In the genomic region with DNA sequence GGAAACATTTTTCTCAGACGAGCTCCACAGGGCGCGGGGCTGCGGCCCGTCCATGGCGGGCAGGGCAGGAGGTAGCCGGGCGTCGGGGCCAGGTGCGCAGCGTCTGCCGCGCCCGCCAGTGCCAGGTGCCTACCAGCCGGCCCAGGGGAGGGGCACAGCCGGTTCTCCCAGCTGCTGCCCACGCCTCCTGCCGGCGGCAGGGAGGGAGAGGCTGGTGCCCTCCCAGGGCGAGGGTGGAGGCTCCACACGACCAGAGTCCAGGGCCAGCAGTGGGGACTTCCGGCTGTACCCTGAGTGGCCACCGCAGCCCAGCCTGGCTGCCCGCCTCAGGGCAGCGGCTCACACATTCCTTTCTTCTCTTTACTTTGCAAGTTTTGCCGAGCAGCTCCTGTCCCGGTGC, we compare ENCODE assay signal across 9 mouse cellular contexts. TPM values are rescaled to one million over a fixed set of nuclear protein-coding genes. Genes with fewer than 3 reads are reported as not detected.
DNase-seq lines count a peak whose midpoint lies in the region; ATAC-seq and TF ChIP-seq lines count a peak whose summit lies in the region.
"Had no signal": no experiment of that assay in that cellular context is flagged by ENCODE, and none has a peak within 500 bp of the region (broad histone marks: within the 10 kb centered on the region; RNA-seq: fewer than 3 reads in every experiment).

No protein-coding gene starts in this region.

- no peak overlapping the region for H3K27ac ChIP-seq in heart, embryonic 14.5 days (replicated peaks in 1 of 2; ENCODE audit: control insufficient read depth in 1 of 2, insufficient read depth in 1 of 2, low read depth in 2 of 2, low read length in 2 of 2)
- H3K27ac ChIP-seq in hindbrain, embryonic 15.5 days (replicated peaks) = no peak overlapping the region
- no peak overlapping the region for H3K27ac ChIP-seq in midbrain, postnatal 0 days (ENCODE audit: low read depth, low read length)

- intact Hi-C loops in heart, postnatal 14 days (cut with DNase I) = no loop called here

- no peak for DNase-seq in heart, postnatal 14 days
- DNase-seq in liver = peak; percentile 23
- no peak for DNase-seq in midbrain, postnatal 0 days (ENCODE audit: low spot score)
- DNase-seq in B cell, adult 2 months = no peak
- DNase-seq in gastrocnemius, adult 8-10 months (ENCODE audit: low spot score in 2 of 2) = no peak

- peak overlapping the region; percentile 54 for H3K4me2 ChIP-seq in heart, embryonic 14.5 days (ENCODE audit: low read length)
- H3K4me2 ChIP-seq in hindbrain, embryonic 15.5 days = peak overlapping the region; percentile 39
- H3K4me2 ChIP-seq in midbrain, postnatal 0 days (ENCODE audit: low read depth, low read length, poor library complexity, severe bottlenecking) = peak overlapping the region; percentile 12; the same call in 1 of the 2 replicates

- 7% methylated on average over 26 of the region's 27 CpGs for WGBS in heart, embryonic 14.5 days
- 11% methylated on average over 16 of the region's 27 CpGs for WGBS in hindbrain, embryonic 15.5 days
- 10% methylated on average over 27 of the region's 27 CpGs for WGBS in midbrain, postnatal 0 days

- H3K4me3 ChIP-seq in heart, embryonic 14.5 days (ENCODE audit: control insufficient read depth in 1 of 2, insufficient read depth in 1 of 2, low read depth in 1 of 2, low read length in 2 of 2) = peak overlapping the region in 1 of 2 experiments; percentile 18; a peak in 2 of 4 replicates
- no peak overlapping the region for H3K4me3 ChIP-seq in hindbrain, embryonic 15.5 days
- no peak overlapping the region for H3K4me3 ChIP-seq in midbrain, postnatal 0 days (ENCODE audit: low read depth, low read length)
- H3K4me3 ChIP-seq: erythroblast, embryonic 14.5 days had no signal

- no peak for TF ChIP-seq CTCF in midbrain, postnatal 0 days (IDR thresholded peaks at IDR 0.05)

- peaks cover 37% of the 10 kb centered on the region for H3K27me3 ChIP-seq in heart, embryonic 14.5 days (ENCODE audit: control insufficient read depth, insufficient read depth, low read length)
- peaks cover 25% of the 10 kb centered on the region; the same call in 1 of the 2 replicates for H3K27me3 ChIP-seq in hindbrain, embryonic 15.5 days
- H3K27me3 ChIP-seq in midbrain, postnatal 0 days (ENCODE audit: insufficient read depth, low read length) = peaks cover 18% of the 10 kb centered on the region

- no peaks in the 10 kb centered on the region for H3K36me3 ChIP-seq in heart, embryonic 14.5 days (ENCODE audit: control insufficient read depth, insufficient read depth, low read length)
- H3K36me3 ChIP-seq in hindbrain, embryonic 15.5 days = no peaks in the 10 kb centered on the region
- no peaks in the 10 kb centered on the region for H3K36me3 ChIP-seq in midbrain, postnatal 0 days (ENCODE audit: insufficient read depth, low read length)

- no peak for ATAC-seq in heart, embryonic 14.5 days (ENCODE audit: insufficient number of reproducible peaks, insufficient read depth, low FRiP score, low read depth)
- ATAC-seq in hindbrain, embryonic 15.5 days (ENCODE audit: low FRiP score, low read depth) = no peak
- no peak for ATAC-seq in midbrain, postnatal 0 days (ENCODE audit: low FRiP score)
- no peak for ATAC-seq in megakaryocyte progenitor cell, adult 5-6 weeks (replicated peaks; ENCODE audit: poor library complexity)

- no peaks in the 10 kb centered on the region for H3K4me1 ChIP-seq in heart, embryonic 14.5 days (ENCODE audit: control insufficient read depth in 2 of 2, insufficient read depth in 2 of 2, low read length in 2 of 2)
- H3K4me1 ChIP-seq in hindbrain, embryonic 15.5 days (replicated peaks) = peaks cover 9% of the 10 kb centered on the region
- no peaks in the 10 kb centered on the region for H3K4me1 ChIP-seq in midbrain, postnatal 0 days (ENCODE audit: insufficient read depth, low read length)

- H3K9me3 ChIP-seq in heart, embryonic 14.5 days (ENCODE audit: control insufficient read depth, low read length) = no peaks in the 10 kb centered on the region
- no peaks in the 10 kb centered on the region for H3K9me3 ChIP-seq in hindbrain, embryonic 15.5 days
- H3K9me3 ChIP-seq in midbrain, postnatal 0 days (ENCODE audit: low read length) = no peaks in the 10 kb centered on the region

- H3K9ac ChIP-seq in heart, embryonic 14.5 days (ENCODE audit: low read length) = 0 out of 2 replicates have a peak overlapping the region, but pooled peaks have one; percentile 1
- H3K9ac ChIP-seq in hindbrain, embryonic 15.5 days = no peak overlapping the region
- H3K9ac ChIP-seq in midbrain, postnatal 0 days (replicated peaks; ENCODE audit: low read length, poor library complexity, severe bottlenecking) = no peak overlapping the region

RNA-seq across cellular contexts. Expression of gene Lmtk3, which starts 24.1 kb away (rescaled TPM):
- polyA plus RNA-seq in heart, embryonic 14.5 days (2014; fragmentation: Nextera tagmentation; extraction: Ambion mirVana) = 0.31 and 1.1 TPM in 2 replicates
- under 1 TPM in 1 of 2 experiments, not detected in 1; 0.12 TPM for total RNA-seq in heart, postnatal 14 days (2021)
- 20.1 and 24.8 TPM in 2 replicates for polyA plus RNA-seq in hindbrain, embryonic 15.5 days (2015; fragmentation: Nextera tagmentation; extraction: Ambion mirVana)
- total RNA-seq in midbrain, postnatal 0 days (2014; rRNA removed) = 170 and 172 TPM in 2 replicates
- 13.7 and 19.1 TPM in 2 replicates for polyA plus RNA-seq in midbrain, postnatal 0 days (2015; fragmentation: Nextera tagmentation; extraction: Ambion mirVana)
- total RNA-seq in megakaryocyte progenitor cell, adult 5-6 weeks (2015) = 0.07 TPM in 2 replicates
- not detected in 2 replicates for total RNA-seq in megakaryocyte progenitor cell, adult 5-6 weeks (2017)
- not detected for total RNA-seq in gastrocnemius, adult 8-10 months (2022)

RNA-seq across cellular contexts. Expression of gene Sult2b1, which starts 25.1 kb away (rescaled TPM):
- polyA plus RNA-seq in heart, embryonic 14.5 days (2014; fragmentation: Nextera tagmentation; extraction: Ambion mirVana) = 0.30 and 0.81 TPM in 2 replicates
- total RNA-seq in heart, postnatal 14 days (2021) = not detected
- polyA plus RNA-seq in hindbrain, embryonic 15.5 days (2015; fragmentation: Nextera tagmentation; extraction: Ambion mirVana) = 6.3 TPM in 2 replicates
- 5.0 and 5.1 TPM in 2 replicates for total RNA-seq in midbrain, postnatal 0 days (2014; rRNA removed)
- polyA plus RNA-seq in midbrain, postnatal 0 days (2015; fragmentation: Nextera tagmentation; extraction: Ambion mirVana) = 5.6 and 6.1 TPM in 2 replicates
- 1.2 and 1.7 TPM in 2 replicates for total RNA-seq in megakaryocyte progenitor cell, adult 5-6 weeks (2015)
- total RNA-seq in megakaryocyte progenitor cell, adult 5-6 weeks (2017) = 1.9 and 6.4 TPM in 2 replicates
- not detected for total RNA-seq in gastrocnemius, adult 8-10 months (2022)
- polyA plus RNA-seq: erythroblast, embryonic 14.5 days had no signal

RNA-seq across cellular contexts. Expression of gene Spaca4, which starts 33.8 kb away (rescaled TPM):
- polyA plus RNA-seq in heart, embryonic 14.5 days (2014; fragmentation: Nextera tagmentation; extraction: Ambion mirVana) = not detected in 2 replicates
- not detected for total RNA-seq in heart, postnatal 14 days (2021)
- not detected in 2 replicates for polyA plus RNA-seq in hindbrain, embryonic 15.5 days (2015; fragmentation: Nextera tagmentation; extraction: Ambion mirVana)
- not detected in 2 replicates for total RNA-seq in midbrain, postnatal 0 days (2014; rRNA removed)
- not detected in 2 replicates for polyA plus RNA-seq in midbrain, postnatal 0 days (2015; fragmentation: Nextera tagmentation; extraction: Ambion mirVana)
- total RNA-seq in megakaryocyte progenitor cell, adult 5-6 weeks (2015) = not detected in 2 replicates
- not detected in 2 replicates for total RNA-seq in megakaryocyte progenitor cell, adult 5-6 weeks (2017)
- total RNA-seq in gastrocnemius, adult 8-10 months (2022) = not detected
- polyA plus RNA-seq: erythroblast, embryonic 14.5 days had no signal

RNA-seq across cellular contexts. Expression of gene Fam83e, which starts 38.4 kb away (rescaled TPM):
- polyA plus RNA-seq in heart, embryonic 14.5 days (2014; fragmentation: Nextera tagmentation; extraction: Ambion mirVana) = 0.16 and 0.31 TPM in 2 replicates
- total RNA-seq in heart, postnatal 14 days (2021) = under 1 TPM; 0.17 to 0.24 TPM
- polyA plus RNA-seq in hindbrain, embryonic 15.5 days (2015; fragmentation: Nextera tagmentation; extraction: Ambion mirVana) = 0.38 and 0.57 TPM in 2 replicates
- 0.14 TPM in 1 of 2 replicates, not detected in the other for total RNA-seq in midbrain, postnatal 0 days (2014; rRNA removed)
- 0.16 and 0.25 TPM in 2 replicates for polyA plus RNA-seq in midbrain, postnatal 0 days (2015; fragmentation: Nextera tagmentation; extraction: Ambion mirVana)
- 0.54 and 0.78 TPM in 2 replicates for total RNA-seq in megakaryocyte progenitor cell, adult 5-6 weeks (2015)
- 0.37 and 0.51 TPM in 2 replicates for total RNA-seq in megakaryocyte progenitor cell, adult 5-6 weeks (2017)
- total RNA-seq in gastrocnemius, adult 8-10 months (2022) = under 1 TPM in 2 of 4 experiments, not detected in 2; 0.10 to 0.38 TPM

RNA-seq across cellular contexts. Expression of gene Sphk2, which starts 41.6 kb away (rescaled TPM):
- polyA plus RNA-seq in heart, embryonic 14.5 days (2014; fragmentation: Nextera tagmentation; extraction: Ambion mirVana) = 11.9 and 12.5 TPM in 2 replicates
- total RNA-seq in heart, postnatal 14 days (2021) = 10 to 100 TPM; 17.5 to 18.8 TPM
- 24.4 and 26.9 TPM in 2 replicates for polyA plus RNA-seq in hindbrain, embryonic 15.5 days (2015; fragmentation: Nextera tagmentation; extraction: Ambion mirVana)
- total RNA-seq in midbrain, postnatal 0 days (2014; rRNA removed) = 22.4 and 23.5 TPM in 2 replicates
- 15.8 and 18.1 TPM in 2 replicates for polyA plus RNA-seq in midbrain, postnatal 0 days (2015; fragmentation: Nextera tagmentation; extraction: Ambion mirVana)
- total RNA-seq in megakaryocyte progenitor cell, adult 5-6 weeks (2015) = 10.6 and 14.5 TPM in 2 replicates
- total RNA-seq in megakaryocyte progenitor cell, adult 5-6 weeks (2017) = 9.8 and 10.2 TPM in 2 replicates
- total RNA-seq in gastrocnemius, adult 8-10 months (2022) = 10 to 100 TPM; 10.6 to 15.0 (median 13.0) TPM

Comparison
In these comparisons a context has a peak if more than half of its experiments do, and no peak if none do; other contexts are left out.
1. RNA of gene Lmtk3, which starts 24.1 kb away (total RNA-seq): 170 to 172 TPM in midbrain, postnatal 0 days; 0.12 TPM in heart, postnatal 14 days, not detected in gastrocnemius, adult 8-10 months and 0.07 TPM in megakaryocyte progenitor cell, adult 5-6 weeks; every median in the first group is over 100 times any median in the second.
2. Peak in every context shown above with its lines, with median percentiles within 50 percentile points of each other: H3K4me2 ChIP-seq.